Mouse (Mus musculus): ENCODE measurements around the gene Mrpl46. TPM values are rescaled to one million over a fixed set of nuclear protein-coding genes. Genes with fewer than 3 reads are reported as not detected.

Gene Mrpl46
- total RNA-seq, 2 experiments from 2014 or later: 29.9 to 30.4 TPM

- DNase-seq: no peak
These were observed 15.3 kb downstream of the Mrpl46 start for GRCm38 (mm10) chr7:78767929-78768531.

- DNase-seq: peak; percentile 86 to 90
These were observed 17.2 kb downstream of the Mrpl46 start for GRCm38 (mm10) chr7:78766019-78766683.

DNA sequence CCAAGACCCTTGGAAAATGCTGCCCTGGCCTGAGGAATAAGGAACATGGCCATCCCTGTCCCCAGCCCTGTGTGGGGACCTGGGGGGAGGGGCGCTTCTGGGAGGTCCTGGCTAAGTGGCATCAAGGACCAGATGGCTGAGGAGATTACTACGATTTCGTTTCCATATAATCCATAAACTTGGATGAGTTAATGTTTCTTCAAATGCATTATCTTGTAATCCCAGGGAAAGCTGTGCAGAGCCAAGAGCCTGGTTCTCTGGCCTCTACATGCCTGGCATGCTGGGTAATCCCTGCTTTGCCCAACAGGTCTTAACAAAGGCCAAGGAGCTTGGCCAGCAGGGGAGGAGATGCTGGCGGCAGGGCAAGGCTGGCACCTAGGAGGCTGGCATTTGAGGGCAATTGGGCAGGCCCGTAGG lies 18.1 kb downstream of the Mrpl46 start:
- DNase-seq: peak in 1 of 2 experiments; percentile 22

DNA sequence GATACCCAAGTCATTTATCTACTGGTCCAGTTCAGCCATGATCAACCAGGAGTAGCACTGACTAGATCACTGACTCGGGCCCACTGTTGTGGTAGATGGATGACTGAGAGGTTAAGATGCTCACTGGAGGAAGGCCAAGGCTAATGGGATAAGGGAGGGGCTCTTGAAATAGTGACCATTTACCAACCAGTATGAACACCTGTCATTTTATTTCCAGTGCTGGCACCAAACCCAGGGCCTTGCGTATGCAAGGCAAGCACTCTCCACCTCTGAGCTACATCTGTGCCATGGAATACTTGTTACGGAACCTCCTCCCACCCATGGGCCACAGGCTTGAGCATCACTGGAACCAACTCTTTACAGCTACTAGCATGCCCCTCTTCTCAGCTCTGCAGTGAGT lies 19.5 kb downstream of the Mrpl46 start:
- DNase-seq: no peak

DNA sequence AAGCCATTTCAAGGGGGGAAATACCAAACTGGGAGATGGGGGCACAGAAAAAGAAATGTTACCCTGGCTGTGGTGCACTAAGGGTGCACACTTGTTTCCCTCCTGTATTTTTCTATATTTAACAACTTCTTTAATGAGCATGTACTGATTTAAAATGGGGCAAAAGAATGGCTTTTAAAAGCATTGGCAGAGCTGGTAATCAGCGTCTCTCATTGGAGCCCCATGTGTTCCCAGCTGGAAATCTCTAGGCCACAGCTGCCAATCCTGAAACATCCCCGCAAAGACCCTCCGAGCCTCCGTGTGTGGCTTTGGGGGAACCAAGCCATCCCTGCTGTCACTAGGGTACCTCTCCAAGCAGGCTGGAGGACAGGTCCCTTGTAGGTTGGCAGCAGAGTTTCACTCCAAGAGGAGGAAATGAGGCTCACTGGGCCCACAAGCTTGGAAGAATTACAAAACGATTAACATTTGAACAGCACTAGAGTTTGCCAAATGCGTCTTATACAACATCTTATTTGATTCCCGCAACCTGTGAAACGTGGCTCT lies 28.8 kb downstream of the Mrpl46 start:
- peak in 1 of 2 experiments; percentile 11 for DNase-seq

DNA sequence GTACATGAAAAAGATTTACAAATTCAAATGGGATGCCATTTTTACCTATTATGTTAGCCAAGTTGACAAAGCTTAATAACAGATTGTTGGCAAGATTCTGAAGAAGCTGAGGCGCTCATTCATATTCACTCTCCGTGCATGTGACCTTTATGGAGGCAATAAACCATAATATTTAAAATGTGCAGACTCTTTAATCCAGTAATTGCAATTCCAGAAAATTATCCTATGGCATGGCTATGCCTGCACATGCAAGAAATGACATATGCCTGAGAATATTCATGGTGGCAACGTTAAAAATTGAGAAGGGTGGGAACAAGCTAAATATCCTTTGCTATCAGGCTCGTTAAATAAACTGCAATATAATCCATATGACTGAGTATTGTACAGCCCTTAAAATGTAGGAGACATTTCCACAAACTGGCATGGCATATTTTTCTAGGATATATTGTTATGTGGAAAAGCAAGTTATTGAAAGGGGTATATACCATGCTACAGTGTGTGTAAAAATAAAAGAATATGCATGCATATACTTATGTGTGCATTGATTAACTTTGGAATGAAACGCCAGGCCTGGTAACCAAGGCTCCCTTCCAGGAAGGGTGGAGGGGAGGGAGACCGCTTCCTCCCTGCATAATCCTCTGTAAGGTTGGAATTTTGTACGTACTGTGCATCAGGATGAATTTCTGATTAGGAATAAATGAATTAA lies 29.4 kb downstream of the Mrpl46 start:
- no peak for DNase-seq

DNA sequence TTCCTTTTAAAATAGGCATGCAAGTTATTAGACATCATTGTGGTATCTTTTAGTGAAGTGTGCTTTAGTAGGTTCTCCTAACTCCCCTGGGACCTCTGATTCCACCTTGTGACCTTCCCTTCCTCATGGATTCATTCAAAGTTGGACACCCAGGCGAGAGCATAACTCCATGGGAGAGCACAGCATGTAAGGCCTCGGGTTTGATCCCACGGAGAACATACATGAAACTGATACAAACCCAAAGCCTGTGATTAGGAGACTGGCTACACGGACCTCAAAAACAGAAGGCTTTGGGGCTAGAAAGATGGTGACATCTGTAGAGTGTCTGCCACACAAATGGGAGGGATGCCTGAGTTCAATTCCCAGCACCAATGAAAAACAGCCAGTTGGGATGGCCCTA lies 30.4 kb downstream of the Mrpl46 start:
- no peak for DNase-seq

GRCm38 (mm10) chr7:78743731-78744385 lies 39.5 kb downstream of the Mrpl46 start:
- no peak for DNase-seq

DNA sequence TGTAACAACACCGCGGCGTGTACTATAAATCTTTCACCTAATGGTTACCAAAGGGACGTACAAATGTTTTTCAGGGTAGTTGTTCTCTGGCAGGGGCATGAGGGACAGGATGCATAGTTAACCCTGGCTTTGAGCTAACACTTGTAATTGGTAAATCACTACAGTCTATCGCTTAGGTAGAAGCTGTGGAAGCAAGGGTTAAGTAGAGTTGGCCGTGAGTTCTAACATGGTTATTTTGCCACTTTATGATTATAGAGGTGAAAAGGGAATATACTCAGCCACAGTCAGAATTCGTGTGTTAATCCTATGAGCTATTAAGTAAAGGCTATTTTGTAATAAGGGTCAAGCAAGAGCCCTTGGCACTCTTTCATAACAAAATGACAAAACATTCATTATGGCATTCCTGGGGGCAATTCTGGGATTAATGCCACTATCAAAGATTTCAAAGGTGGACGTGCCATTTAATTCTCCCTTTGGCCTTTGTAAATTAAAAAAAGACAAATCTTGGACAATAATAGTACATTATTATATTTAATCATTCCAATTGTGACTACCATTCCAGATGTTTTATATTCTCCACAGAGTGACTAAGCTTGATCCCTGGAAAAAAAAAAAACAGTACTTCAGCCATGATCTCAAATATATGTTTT lies 43.9 kb downstream of the Mrpl46 start:
- no peak for DNase-seq

GRCm38 (mm10) chr7:78737614-78738210 lies 45.6 kb downstream of the Mrpl46 start, which contains the start of gene Ntrk3:
Gene Ntrk3 (minus strand): TSS chr7:78738012.
- DNase-seq: no peak

- no peak for DNase-seq
These were observed 46.1 kb downstream of the Mrpl46 start for GRCm38 (mm10) chr7:78737196-78737595.

- no peak for DNase-seq
These were observed 51.9 kb downstream of the Mrpl46 start for GRCm38 (mm10) chr7:78731391-78731790.

Other genes starting within 250 kb of the Mrpl46 start
- 100 to 1,000 TPM; 199 to 229 TPM for gene Ntrk3, start 45.5 kb downstream of the Mrpl46 start, total RNA-seq (2021)
- gene Mrps11, start 412 bp downstream of the Mrpl46 start, total RNA-seq (2021): 10 to 100 TPM; 36.2 to 38.8 TPM
- 1 to 10 TPM; 7.0 to 7.6 TPM for gene Det1, start 63.7 kb upstream of the Mrpl46 start, total RNA-seq (2021)
- gene Aen, start 112.3 kb upstream of the Mrpl46 start, total RNA-seq (2021): 10 to 100 TPM; 20.2 to 23.1 TPM
- gene Isg20, start 129.9 kb upstream of the Mrpl46 start, total RNA-seq (2021): 1 to 10 TPM in 1 of 2 experiments, under 1 TPM in 1; 0.60 to 1.1 TPM

Measured in layer of hippocampus, postnatal 36 days (tissue).